19 mouse cellular contexts compared by ENCODE assay signal in the genomic region with DNA sequence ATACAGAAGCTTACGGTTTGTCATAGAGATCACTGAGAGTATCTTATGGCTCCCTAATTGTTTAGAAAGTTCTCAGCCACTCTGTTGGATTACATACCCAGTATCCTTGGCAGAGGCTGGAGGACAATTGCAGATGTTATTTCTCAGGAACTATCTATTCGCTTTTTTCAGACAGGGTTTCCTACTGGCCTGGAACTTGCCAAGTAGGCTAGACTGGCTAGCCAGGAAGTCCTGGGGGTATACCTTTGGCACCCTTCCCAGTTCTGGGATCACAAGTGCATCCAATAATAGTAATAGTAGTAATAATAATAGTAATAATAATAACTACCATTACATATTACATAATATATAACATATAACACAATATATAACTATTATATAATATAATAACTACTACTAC. TPM values are rescaled to one million over a fixed set of nuclear protein-coding genes. Genes with fewer than 3 reads are reported as not detected.
DNase-seq lines count a peak whose midpoint lies in the region; ATAC-seq and TF ChIP-seq lines count a peak whose summit lies in the region.
"Had no signal": no experiment of that assay in that cellular context is flagged by ENCODE, and none has a peak within 500 bp of the region (broad histone marks: within the 10 kb centered on the region; RNA-seq: fewer than 3 reads in every experiment).

No protein-coding gene starts in this region.

- TF ChIP-seq CTCF in kidney, adult 2 months (conservative IDR thresholded peaks at IDR 0.05; ENCODE audit: insufficient read depth, insufficient read length, low read depth, low read length) = no peak

- H3K4me2 ChIP-seq in heart, embryonic 12.5 days = no peak overlapping the region
- H3K4me2 ChIP-seq: forebrain, embryonic 13.5 days; heart, embryonic 13.5 days; hindbrain, embryonic 15.5 days had no signal

- no peak for ATAC-seq in heart, embryonic 12.5 days (ENCODE audit: insufficient number of reproducible peaks, low FRiP score)
- ATAC-seq: CD4-positive, CD25-positive, alpha-beta regulatory T cell, adult 4 months; forebrain, embryonic 13.5 days; forebrain, postnatal 0 days; intestine, embryonic 16.5 days had no signal

- no peaks in the 10 kb centered on the region for H3K4me1 ChIP-seq in heart, embryonic 12.5 days (replicated peaks)
- H3K4me1 ChIP-seq in kidney, adult 2 months (ENCODE audit: control insufficient read depth, insufficient read depth, low read length) = no peaks in the 10 kb centered on the region
- H3K4me1 ChIP-seq: forebrain, embryonic 13.5 days; heart, embryonic 13.5 days; hindbrain, embryonic 15.5 days had no signal

- no peak overlapping the region for H3K4me3 ChIP-seq in heart, embryonic 12.5 days
- no peak overlapping the region for H3K4me3 ChIP-seq in kidney, adult 2 months (ENCODE audit: insufficient read depth, low read depth, low read length)
- H3K4me3 ChIP-seq: embryonic facial prominence, embryonic 10.5 days; forebrain, embryonic 13.5 days; heart, embryonic 13.5 days; hindbrain, embryonic 15.5 days had no signal

- WGBS in heart, embryonic 12.5 days = 76% methylated on average over 2 of the region's 2 CpGs
- 84% methylated on average over 2 of the region's 2 CpGs for WGBS in kidney, adult 2 months

- no peaks in the 10 kb centered on the region for H3K27me3 ChIP-seq in heart, embryonic 12.5 days (replicated peaks)
- H3K27me3 ChIP-seq in kidney, adult 2 months (replicated peaks; ENCODE audit: control insufficient read depth, insufficient read depth, low read length) = no peaks in the 10 kb centered on the region
- H3K27me3 ChIP-seq: forebrain, embryonic 13.5 days; hindbrain, embryonic 15.5 days had no signal

- TF ChIP-seq POLR2A in kidney, adult 2 months (IDR thresholded peaks at IDR 0.05; ENCODE audit: low read depth, low read length) = no peak

- H3K9me3 ChIP-seq in heart, embryonic 12.5 days (replicated peaks) = no peaks in the 10 kb centered on the region
- H3K9me3 ChIP-seq: embryonic facial prominence, embryonic 10.5 days; forebrain, embryonic 13.5 days; G1E; heart, embryonic 13.5 days; hindbrain, embryonic 15.5 days had no signal

- no peak overlapping the region for H3K9ac ChIP-seq in heart, embryonic 12.5 days
- H3K9ac ChIP-seq: forebrain, embryonic 13.5 days; forebrain, postnatal 0 days; heart, embryonic 13.5 days; hindbrain, embryonic 15.5 days had no signal

- H3K36me3 ChIP-seq in heart, embryonic 12.5 days = no peaks in the 10 kb centered on the region
- no peaks in the 10 kb centered on the region for H3K36me3 ChIP-seq in kidney, adult 2 months (ENCODE audit: control insufficient read depth, insufficient read depth, low read length)
- H3K36me3 ChIP-seq: embryonic facial prominence, embryonic 10.5 days; heart, embryonic 13.5 days; hindbrain, embryonic 15.5 days had no signal

- no peak overlapping the region for H3K27ac ChIP-seq in heart, embryonic 12.5 days (ENCODE audit: poor library complexity, severe bottlenecking)
- no peak overlapping the region for H3K27ac ChIP-seq in kidney, adult 2 months (ENCODE audit: insufficient read depth, low read depth, low read length)
- H3K27ac ChIP-seq: embryonic facial prominence, embryonic 10.5 days; forebrain, embryonic 13.5 days; heart, embryonic 13.5 days; hindbrain, embryonic 15.5 days had no signal

- DNase-seq in adrenal gland, adult 2 months = peak; percentile 8
- DNase-seq in adrenal gland, adult 18-20 months (ENCODE audit: low spot score in 2 of 2) = no peak
- DNase-seq in cerebellum, postnatal 14 days = peak; percentile 5 to 10
- DNase-seq in cerebellum, postnatal 25 days = no peak
- peak; percentile 40 for DNase-seq in heart, adult 18-20 months
- peak; percentile 12 for DNase-seq in kidney, adult 2 months
- no peak for DNase-seq in kidney, postnatal 25 days
- DNase-seq: B cell, adult 2 months; cerebellum, adult 8-10 months; forebrain, postnatal 0 days; kidney, adult 8-10 months had no signal

RNA-seq across cellular contexts. Expression of a gene that starts 38.0 kb away (rescaled TPM):
- 10 to 100 TPM; 68.2 to 74.8 TPM for total RNA-seq in adrenal gland, adult 2 months (2021)
- 68.4 and 77.7 TPM in 2 replicates for polyA plus RNA-seq in adrenal gland, adult 2 months (2012; rRNA removed)
- 10 to 100 TPM; 74.0 to 77.1 TPM for total RNA-seq in adrenal gland, adult 18-20 months (2021)
- total RNA-seq in heart, adult 18-20 months (2021) = 10 to 100 TPM; 20.7 to 25.8 TPM
- polyA plus RNA-seq in heart, embryonic 12.5 days (2016; fragmentation: Nextera tagmentation; extraction: Ambion mirVana) = 16.8 and 19.1 TPM in 2 replicates
- polyA plus RNA-seq in kidney, adult 2 months (2012; rRNA removed) = 33.6 and 37.0 TPM in 2 replicates

RNA-seq across cellular contexts. Expression of a gene that starts 49.7 kb away (rescaled TPM):
- 10 to 100 TPM; 48.0 to 62.7 TPM for total RNA-seq in adrenal gland, adult 2 months (2021)
- polyA plus RNA-seq in adrenal gland, adult 2 months (2012; rRNA removed) = 60.0 and 69.0 TPM in 2 replicates
- 10 to 100 TPM; 43.5 to 55.7 TPM for total RNA-seq in adrenal gland, adult 18-20 months (2021)
- 10 to 100 TPM; 19.6 to 26.9 TPM for total RNA-seq in heart, adult 18-20 months (2021)
- polyA plus RNA-seq in heart, embryonic 12.5 days (2016; fragmentation: Nextera tagmentation; extraction: Ambion mirVana) = 41.9 and 42.7 TPM in 2 replicates
- polyA plus RNA-seq in kidney, adult 2 months (2012; rRNA removed) = 39.2 and 52.3 TPM in 2 replicates

Comparison
In these comparisons a context has a peak if more than half of its experiments do, and no peak if none do; other contexts are left out.
1. DNase-seq: peak in adrenal gland, adult 2 months (single experiment), cerebellum, postnatal 14 days (2 of 2), heart, adult 18-20 months (2 of 2) and kidney, adult 2 months (single experiment); none in adrenal gland, adult 18-20 months (0 of 2), cerebellum, postnatal 25 days (0 of 2) and kidney, postnatal 25 days (0 of 2).